Mouse (Mus musculus): ENCODE data around the gene Mrpl51.

- TF ChIP-seq REST (IDR thresholded peaks at IDR 0.05; ENCODE audit: insufficient read depth, insufficient read length) (no peak), POLR2A (IDR thresholded peaks at IDR 0.05; ENCODE audit: insufficient read length, low read depth) (peak; percentile 12)
Observed at GRCm38 (mm10) chr6:125191332-125192015, at the start of gene Mrpl51, which contains the start of gene Ncapd2.

Data from myocyte (in vitro differentiated cells).